Mouse (Mus musculus) spleen, adult 2 months (tissue): ENCODE data around the gene Tgif1.

Experiments used
- CTCF ChIP-seq: fragments of 200-500 bp; IDR thresholded peaks from 2 replicates; pipeline ENCODE4 v1.5.1; 2011; ENCODE audit warnings: mild to moderate bottlenecking, inconsistent platforms; ENCODE audit not compliant: insufficient read depth, insufficient read length, insufficient replicate concordance; ENCODE audit errors: extremely low read depth
- POLR2A ChIP-seq: fragments of 200-500 bp; IDR thresholded peaks from 2 replicates; pipeline ENCODE4 v1.6.1; 2011; ENCODE audit warnings: low read depth, low read length, inconsistent platforms

DNA sequence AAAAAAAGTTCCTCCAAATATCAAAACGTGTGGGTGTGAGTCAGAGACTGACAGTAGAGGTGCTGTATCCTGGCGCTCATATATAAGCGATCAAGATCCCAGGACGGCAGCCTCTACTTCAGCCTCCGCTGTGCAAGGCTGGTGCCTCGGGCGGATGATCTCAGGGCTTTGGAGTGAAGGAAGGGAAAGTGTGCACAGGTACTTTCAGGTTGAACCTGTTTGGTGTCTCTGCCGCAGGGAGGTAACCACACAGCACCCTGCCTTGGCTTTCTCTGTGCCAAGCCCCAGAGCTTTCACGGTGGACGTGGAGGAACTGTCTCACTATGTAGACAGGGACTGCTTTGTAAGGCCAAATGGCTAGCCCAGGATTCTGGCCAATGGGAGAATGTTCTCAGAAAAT lies 35.3 kb upstream of the Tgif1 start:
- TF ChIP-seq CTCF (no peak), POLR2A (no peak)
